Mouse (Mus musculus) heart, postnatal 0 days (tissue): ENCODE results near the gene Gxylt2. TPM values are rescaled to one million over a fixed set of nuclear protein-coding genes. Genes with fewer than 3 reads are reported as not detected.

Source experiments
- ATAC-seq: fragments of 200-750 bp; cut with Nextera tagmentation; 2 replicates; pipeline ENCODE4 v1.8.0; 2017; ENCODE audit warnings: low read depth, moderate number of reproducible peaks, moderate library complexity; ENCODE audit not compliant: insufficient read depth
- DNase-seq: peaks from one replicate; pipeline ENCODE4 v3.0.0-alpha.2; 2016; ENCODE audit warnings: low spot score
- H3K27ac ChIP-seq: fragments of 300-500 bp; sonication (generic); 2 replicates; pipeline ENCODE4 v1.5.1; 2014; ENCODE audit warnings: low read depth, mild to moderate bottlenecking
- H3K27me3 ChIP-seq: fragments of 300-500 bp; sonication (generic); 2 replicates; pipeline ENCODE4 v1.6.1; 2014; ENCODE audit warnings: low read length, mixed read lengths; ENCODE audit not compliant: control insufficient read depth, insufficient read depth
- H3K36me3 ChIP-seq: fragments of 300-500 bp; sonication (generic); replicated peaks from 2 replicates; pipeline ENCODE4 v1.6.1; 2014; ENCODE audit warnings: low read length, mixed read lengths; ENCODE audit not compliant: control insufficient read depth, insufficient read depth
- H3K4me1 ChIP-seq: fragments of 300-500 bp; sonication (generic); 2 replicates; pipeline ENCODE4 v1.6.1; 2014; ENCODE audit warnings: antibody characterized with exemption; ENCODE audit not compliant: control insufficient read depth, insufficient read depth
- H3K4me2 ChIP-seq: fragments of 300-500 bp; sonication (generic); 2 replicates; pipeline ENCODE4 v1.6.1; 2014; ENCODE audit warnings: low read depth, mild to moderate bottlenecking, low read length, moderate library complexity
- H3K4me3 ChIP-seq: fragments of 300-500 bp; sonication (generic); 2 replicates; pipeline ENCODE4 v1.5.1; 2014; ENCODE audit warnings: low read depth, low read length
- H3K9ac ChIP-seq: fragments of 300-500 bp; sonication (generic); replicated peaks from 2 replicates; pipeline ENCODE4 v1.6.1; 2014; ENCODE audit warnings: low read depth, low read length, mixed read lengths
- H3K9me3 ChIP-seq: fragments of 300-500 bp; sonication (generic); replicated peaks from 2 replicates; pipeline ENCODE4 v1.6.1; 2016; ENCODE audit warnings: low read length; ENCODE audit not compliant: control insufficient read depth
- CTCF ChIP-seq: IDR thresholded peaks from 2 replicates; pipeline ENCODE4 v1.5.1; 2016; ENCODE audit warnings: antibody characterized with exemption, control low read depth, low read depth
- EP300 ChIP-seq: IDR thresholded peaks from 2 replicates; pipeline ENCODE4 v1.6.1; 2016; ENCODE audit warnings: antibody characterized with exemption, low read depth
- WGBS: fragments of 180-500 bp; shearing (Covaris S2); extraction: QIAGEN DNeasy Blood & Tissue Kit; methylation state at CpG from one replicate; pipeline ENCODE4 v1.1.7; 2014; 5-methylcytosine and 5-hydroxymethylcytosine counted together
- polyA plus RNA-seq: library from polyadenylated mRNA; unstranded; fragments of >200 nt; fragmentation: Nextera tagmentation; extraction: Ambion mirVana; gene quantifications from 2 replicates; pipeline ENCODE4 v1.2.1, GENCODE M21; 2015
- total RNA-seq: library from RNA; depleted of rRNA; stranded (reverse); fragments of >200 nt; gene quantifications from 2 replicates; pipeline ENCODE4 v1.2.3, GENCODE M21; 2014; ENCODE audit warnings: low replicate concordance

Gxylt2 gene
- total and polyA plus RNA-seq, 2 experiments from 2014 or later = 2.4 to 4.8 TPM

DNA sequence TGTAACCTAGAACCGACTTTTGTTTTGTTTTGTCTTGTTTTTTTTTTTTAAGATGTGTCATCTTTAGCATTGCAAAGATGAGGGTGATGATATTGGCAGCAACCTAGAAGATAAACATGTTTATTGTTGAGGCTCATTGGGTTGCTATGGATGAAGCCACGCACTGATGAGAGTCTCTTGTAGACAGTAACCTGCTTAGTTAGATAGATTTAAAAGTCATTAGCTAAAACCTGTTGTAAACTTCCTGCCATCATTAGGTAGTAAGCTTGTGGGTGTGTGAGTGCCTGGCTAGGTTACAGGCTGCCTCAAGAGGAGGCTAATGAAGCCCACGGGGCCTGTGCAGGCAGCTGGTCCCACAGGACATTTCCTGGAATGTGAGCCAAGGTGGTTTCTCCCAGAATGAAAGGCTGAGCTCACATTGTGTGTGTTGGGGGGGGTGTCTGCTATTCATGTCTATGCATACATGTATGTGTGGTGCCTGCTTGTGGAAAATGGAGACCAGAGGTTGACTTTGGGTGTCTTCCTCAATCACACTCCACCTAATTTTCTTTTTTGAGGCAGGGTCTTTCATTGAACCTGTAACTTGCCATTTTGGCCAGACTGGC, 87.6 kb downstream of the Gxylt2 start:
- Histone ChIP-seq H3K4me3 (no peak overlapping the region), H3K36me3 (no peaks in the 10 kb centered on the region), H3K27me3 (no peaks in the 10 kb centered on the region), H3K9me3 (no peaks in the 10 kb centered on the region), H3K4me1 (no peaks in the 10 kb centered on the region), H3K27ac (no peak overlapping the region), H3K9ac (no peak overlapping the region), H3K4me2 (no peak overlapping the region)
- 59% methylated on average over 3 of the region's 3 CpGs for WGBS
- DNase-seq = no peak
- ATAC-seq = no peak
- no peak for TF ChIP-seq CTCF
- no peak for TF ChIP-seq EP300

GRCm38 (mm10) chr6:100792973-100793769, 88.6 kb downstream of the Gxylt2 start:
- Histone ChIP-seq H3K4me1 (no peaks in the 10 kb centered on the region), H3K4me2 (no peak overlapping the region), H3K27me3 (no peaks in the 10 kb centered on the region), H3K9ac (no peak overlapping the region), H3K27ac (no peak overlapping the region), H3K36me3 (no peaks in the 10 kb centered on the region), H3K4me3 (no peak overlapping the region), H3K9me3 (no peaks in the 10 kb centered on the region)
- WGBS = 65% methylated on average over 14 of the region's 14 CpGs
- ATAC-seq = no peak
- DNase-seq = no peak
- no peak for TF ChIP-seq CTCF
- no peak for TF ChIP-seq EP300

DNA sequence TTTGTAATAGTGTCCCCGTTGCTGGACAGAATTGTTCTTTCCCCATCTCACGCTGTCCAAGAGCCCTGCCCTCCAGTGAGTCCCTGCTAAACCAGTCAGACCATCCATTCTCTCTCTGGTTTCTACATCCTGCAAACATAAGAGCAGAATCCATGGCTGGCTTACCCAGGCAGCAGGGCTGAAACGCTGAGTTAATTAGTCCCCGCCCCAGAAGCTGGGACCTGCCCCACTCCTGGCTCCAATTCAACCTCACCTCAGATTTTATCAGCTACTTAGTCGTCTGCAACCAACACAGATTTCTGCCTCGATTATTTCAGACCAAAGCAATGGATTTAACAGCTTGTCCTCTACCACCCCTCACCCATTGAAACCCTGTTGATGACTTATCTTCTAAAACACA, 91.3 kb downstream of the Gxylt2 start:
- Histone ChIP-seq H3K4me3 (no peak overlapping the region), H3K4me1 (no peaks in the 10 kb centered on the region), H3K27ac (no peak overlapping the region), H3K4me2 (no peak overlapping the region), H3K9me3 (no peaks in the 10 kb centered on the region), H3K9ac (no peak overlapping the region), H3K27me3 (no peaks in the 10 kb centered on the region), H3K36me3 (no peaks in the 10 kb centered on the region)
- ATAC-seq (no peak), DNase-seq (no peak)
- TF ChIP-seq CTCF (no peak), EP300 (no peak)
- 45% methylated on average over 6 of the region's 6 CpGs for WGBS

DNA sequence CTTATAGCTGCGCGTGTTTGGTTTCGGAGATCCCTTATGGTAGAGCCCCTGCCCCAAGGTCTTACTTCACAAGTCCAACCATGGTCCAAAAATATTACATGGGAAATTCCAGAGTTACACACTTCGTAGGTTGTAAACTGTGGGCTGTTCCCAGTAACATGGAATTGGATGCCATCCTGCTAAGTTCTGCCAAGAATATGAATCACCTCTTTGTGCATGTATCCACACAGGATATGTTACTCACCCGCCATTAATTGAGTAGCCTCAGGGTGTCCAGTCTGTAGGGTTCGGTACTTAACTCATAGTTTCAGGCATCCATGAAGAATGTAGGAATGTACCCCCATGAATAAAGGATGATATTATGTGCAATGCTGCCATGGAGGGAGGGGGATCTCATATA, 94.8 kb downstream of the Gxylt2 start:
- Histone ChIP-seq H3K4me2 (no peak overlapping the region), H3K27me3 (no peaks in the 10 kb centered on the region), H3K4me3 (no peak overlapping the region), H3K9me3 (no peaks in the 10 kb centered on the region), H3K4me1 (no peaks in the 10 kb centered on the region), H3K9ac (no peak overlapping the region), H3K27ac (no peak overlapping the region), H3K36me3 (no peaks in the 10 kb centered on the region)
- no peak for DNase-seq
- 82% methylated on average over 6 of the region's 6 CpGs for WGBS
- ATAC-seq = no peak
- TF ChIP-seq EP300 = no peak
- TF ChIP-seq CTCF = no peak

DNA sequence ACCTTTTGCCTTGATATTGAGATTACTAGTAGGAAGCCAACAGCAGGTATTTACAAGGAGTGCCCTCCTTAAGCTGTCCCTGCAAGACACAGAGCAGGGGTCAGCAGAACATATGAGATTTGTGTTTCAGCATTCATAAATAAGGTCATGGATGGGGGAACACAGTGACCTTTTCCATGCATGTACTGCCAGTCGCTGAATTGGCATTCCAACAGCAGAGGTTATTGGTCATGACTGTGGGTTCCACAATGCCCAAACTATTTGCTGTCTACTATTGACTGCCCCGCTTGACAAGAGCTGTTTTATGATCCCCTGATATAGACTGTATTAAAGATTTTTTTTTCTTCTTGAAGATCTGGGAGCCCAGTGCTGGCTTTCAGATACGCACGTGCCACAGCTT, 95.2 kb downstream of the Gxylt2 start:
- Histone ChIP-seq H3K27me3 (no peaks in the 10 kb centered on the region), H3K4me2 (no peak overlapping the region), H3K4me1 (no peaks in the 10 kb centered on the region), H3K9me3 (no peaks in the 10 kb centered on the region), H3K27ac (no peak overlapping the region), H3K36me3 (no peaks in the 10 kb centered on the region), H3K9ac (no peak overlapping the region), H3K4me3 (no peak overlapping the region)
- DNase-seq = no peak
- no peak for ATAC-seq
- WGBS = 84% methylated on average over 4 of the region's 4 CpGs
- TF ChIP-seq EP300 = no peak
- TF ChIP-seq CTCF = no peak
